Mouse (Mus musculus) brown adipose tissue, adult 24 weeks (tissue): Measurements from ENCODE around the gene Olfr358. TPM values are rescaled to one million over a fixed set of nuclear protein-coding genes. Genes with fewer than 3 reads are reported as not detected.

ENCODE experiments used
- H3K27ac ChIP-seq: fragments of 200-500 bp; replicated peaks from 2 replicates; pipeline ENCODE4 v1.5.1; 2012; ENCODE audit warnings: low read depth, mild to moderate bottlenecking, low read length
- H3K4me1 ChIP-seq: fragments of 200-500 bp; 2 replicates; pipeline ENCODE4 v1.6.1; 2012; ENCODE audit warnings: low read length, mixed read lengths; ENCODE audit not compliant: control insufficient read depth, insufficient read depth, insufficient read length
- H3K4me3 ChIP-seq: fragments of 200-500 bp; 2 replicates; pipeline ENCODE4 v1.5.1; 2012; ENCODE audit warnings: low read depth, mild to moderate bottlenecking, low read length, moderate library complexity; ENCODE audit not compliant: insufficient read depth
- polyA plus RNA-seq: library from polyadenylated mRNA; stranded (reverse); fragments of >200 nt; gene quantifications from 2 replicates; pipeline ENCODE4 v1.2.4, GENCODE M21; 2012; ENCODE audit not compliant: missing spikeins, insufficient read depth, insufficient read length

Gene Olfr358
- polyA plus RNA-seq = not detected in 2 replicates

- H3K4me3 ChIP-seq = no peak within 1 kb of the TSS
- H3K27ac ChIP-seq = no peak within 1 kb of the TSS
- H3K4me1 ChIP-seq = no peaks in the 10 kb centered on the region
Observed at GRCm38 (mm10) chr2:37009235-37009634, at the start of gene Olfr358. Gene Olfr358 (minus strand): TSS chr2:37009335.

DNA sequence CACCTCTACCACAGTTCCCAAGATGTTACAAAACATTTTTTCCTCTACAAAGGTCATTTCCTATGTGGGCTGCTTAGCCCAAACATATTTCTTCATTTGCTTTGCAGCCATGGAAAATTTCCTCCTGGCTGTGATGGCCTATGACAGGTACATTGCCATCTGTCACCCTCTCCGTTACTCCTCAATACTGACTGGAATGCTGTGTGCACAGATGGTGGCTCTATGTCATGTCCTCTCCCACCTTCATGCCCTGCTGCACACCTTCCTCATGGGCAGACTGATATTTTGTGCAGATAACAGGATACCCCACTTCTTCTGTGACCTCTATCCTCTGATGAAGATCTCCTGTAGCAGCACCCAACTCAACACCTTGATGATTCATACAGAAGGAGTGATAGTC lies 12.1 kb downstream of the Olfr358 start:
- no peak overlapping the region for H3K4me3 ChIP-seq
- no peak overlapping the region for H3K27ac ChIP-seq
- H3K4me1 ChIP-seq = no peaks in the 10 kb centered on the region

- H3K27ac ChIP-seq = no peak within 1 kb of the TSS
- no peaks in the 10 kb centered on the region for H3K4me1 ChIP-seq
- no peak within 1 kb of the TSS for H3K4me3 ChIP-seq
Observed at GRCm38 (mm10) chr2:36993527-36993926, 15.6 kb downstream of the Olfr358 start, which contains the start of gene Olfr357. Gene Olfr357 (plus strand): TSS chr2:36993827.

Other genes with a start within 250 kb of the Olfr358 start
- gene Olfr348, start 225.1 kb downstream of the Olfr358 start, polyA plus RNA-seq = not detected in 2 replicates
- gene Olfr50, start 218.8 kb downstream of the Olfr358 start, polyA plus RNA-seq = not detected in 2 replicates
- gene Olfr3, start 192.3 kb downstream of the Olfr358 start, polyA plus RNA-seq = not detected in 2 replicates
- not detected in 2 replicates for gene Olfr350, start 163.0 kb downstream of the Olfr358 start, polyA plus RNA-seq
- not detected in 2 replicates for gene Olfr351, start 146.7 kb downstream of the Olfr358 start, polyA plus RNA-seq
- gene Olfr352, start 140.9 kb downstream of the Olfr358 start, polyA plus RNA-seq = not detected in 2 replicates
- not detected in 2 replicates for gene Olfr353, start 116.4 kb downstream of the Olfr358 start, polyA plus RNA-seq
- gene Olfr354, start 103.7 kb downstream of the Olfr358 start, polyA plus RNA-seq = not detected in 2 replicates
- gene Olfr355, start 80.4 kb downstream of the Olfr358 start, polyA plus RNA-seq = not detected in 2 replicates
- gene Olfr356, start 72.2 kb downstream of the Olfr358 start, polyA plus RNA-seq = not detected in 2 replicates
- gene Olfr357, start 15.5 kb downstream of the Olfr358 start, polyA plus RNA-seq = not detected in 2 replicates
- not detected in 2 replicates for gene Olfr360, start 56.4 kb upstream of the Olfr358 start, polyA plus RNA-seq
- gene Olfr361, start 80.0 kb upstream of the Olfr358 start, polyA plus RNA-seq = not detected in 2 replicates
- gene Olfr362, start 108.6 kb upstream of the Olfr358 start, polyA plus RNA-seq = not detected in 2 replicates
- not detected in 2 replicates for gene Olfr364-ps1, start 130.0 kb upstream of the Olfr358 start, polyA plus RNA-seq
- not detected in 2 replicates for gene Olfr365, start 178.9 kb upstream of the Olfr358 start, polyA plus RNA-seq
- not detected in 2 replicates for gene Olfr366, start 202.2 kb upstream of the Olfr358 start, polyA plus RNA-seq